Mouse (Mus musculus): ENCODE measurements around the gene Rgs7bp. TPM values are rescaled to one million over a fixed set of nuclear protein-coding genes. Genes with fewer than 3 reads are reported as not detected.
"Not testable (repeated sequence)": the region's sequence is repeated elsewhere in the genome, so short reads cannot be mapped to it uniquely, and the experiment has no call there.

Rgs7bp gene
- total RNA-seq, 2 experiments from 2014 or later = 0.49 to 1.7 TPM

DNA sequence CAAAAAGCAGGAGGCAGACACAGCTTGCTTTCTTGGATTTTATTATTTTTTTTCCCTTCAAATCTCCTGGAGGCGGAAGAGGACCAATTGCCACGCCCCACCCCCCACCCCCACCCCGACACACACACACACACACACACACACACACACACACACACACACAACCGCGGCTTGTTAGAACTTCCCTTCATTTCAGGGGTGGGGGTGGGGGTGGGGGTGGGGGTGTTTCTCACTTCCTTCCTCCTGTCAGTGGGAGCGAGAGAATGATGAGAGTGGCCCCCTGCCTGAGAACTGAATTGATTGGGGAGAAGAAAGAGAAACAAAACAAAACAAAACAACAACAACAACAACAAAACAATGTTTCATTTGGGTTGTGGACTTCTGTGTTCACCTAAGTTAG, 117.0 kb downstream of the Rgs7bp start:
- no peak for DNase-seq

DNA sequence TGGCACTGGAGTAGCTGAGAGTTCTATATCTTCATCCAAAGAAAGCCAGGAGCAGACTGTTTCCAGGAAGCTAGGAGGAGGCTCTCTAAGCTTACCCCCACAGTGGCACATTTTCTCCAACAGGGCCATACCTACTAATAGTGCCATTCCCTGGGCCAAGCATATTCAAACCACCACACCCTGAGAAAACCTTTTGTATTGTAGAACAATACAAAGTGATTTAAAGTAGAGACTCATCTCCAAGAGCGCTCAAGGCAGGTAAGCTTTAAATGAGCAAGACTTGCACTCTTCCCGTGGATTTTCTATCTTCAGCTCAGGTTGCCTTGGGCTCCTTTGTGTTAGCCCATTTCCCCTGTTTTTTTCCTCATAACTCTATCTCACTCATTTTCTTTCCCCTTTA, 118.1 kb downstream of the Rgs7bp start:
- DNase-seq = no peak

- DNase-seq = no peak
Observed at GRCm38 (mm10) chr13:104931635-104932532, 122.8 kb downstream of the Rgs7bp start.

GRCm38 (mm10) chr13:104930814-104931213, 123.9 kb downstream of the Rgs7bp start:
- DNase-seq = no peak

GRCm38 (mm10) chr13:104918663-104919062, 136.1 kb downstream of the Rgs7bp start:
- DNase-seq = no peak

- DNase-seq = not testable (repeated sequence)
Observed at GRCm38 (mm10) chr13:104916771-104917170, 138.0 kb downstream of the Rgs7bp start.

- no peak for DNase-seq
Observed at GRCm38 (mm10) chr13:104916106-104916505, 138.6 kb downstream of the Rgs7bp start.

GRCm38 (mm10) chr13:104914288-104914895, 140.3 kb downstream of the Rgs7bp start:
- no peak for DNase-seq

- DNase-seq = not testable (repeated sequence)
Observed at GRCm38 (mm10) chr13:104911626-104912025, 143.1 kb downstream of the Rgs7bp start.

- DNase-seq = not testable (repeated sequence)
Observed at GRCm38 (mm10) chr13:104911006-104911405, 143.7 kb downstream of the Rgs7bp start.

DNA sequence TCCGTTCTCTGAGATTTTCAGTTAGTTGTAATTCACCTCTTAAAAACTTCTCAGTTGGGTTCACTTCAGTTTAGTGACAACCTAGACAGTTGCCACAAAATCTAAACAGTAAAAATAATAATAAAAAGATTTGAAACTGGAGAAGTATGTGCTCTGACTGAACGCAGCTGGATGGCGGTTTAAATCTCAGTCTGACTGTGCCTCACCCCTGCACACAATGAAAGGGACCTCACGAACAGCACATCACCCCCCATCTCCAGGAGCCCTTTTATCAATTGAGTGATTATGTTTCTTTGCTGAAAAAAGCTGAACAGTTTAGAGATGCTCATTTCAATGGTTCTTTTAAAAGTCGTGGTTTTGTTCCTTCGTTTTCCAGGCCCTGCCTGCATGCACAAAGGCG, 146.0 kb downstream of the Rgs7bp start:
- DNase-seq = no peak

Other genes starting within 250 kb of the Rgs7bp start
- 1 to 10 TPM; 7.9 to 9.8 TPM for gene Cwc27, start 237.8 kb downstream of the Rgs7bp start, total RNA-seq (2021)
- under 1 TPM in 1 of 2 experiments, not detected in 1; 0.36 TPM for gene Shisal2b, start 191.0 kb downstream of the Rgs7bp start, total RNA-seq (2021)
- gene 4933425L06Rik, start 27.2 kb upstream of the Rgs7bp start, total RNA-seq (2021) = not detected
- gene Rnf180, start 239.9 kb upstream of the Rgs7bp start, total RNA-seq (2021) = under 1 TPM; 0.10 to 0.24 TPM